In genomic region chr3:69062764-69063163, GRCm38 (mm10) we compare ENCODE assay signal across 13 mouse cellular contexts.
"Had no signal": no experiment of that assay in that cellular context is flagged by ENCODE, and none has a peak within 500 bp of the region (broad histone marks: within the 10 kb centered on the region; RNA-seq: fewer than 3 reads in every experiment).

No protein-coding gene starts in this region.

- H3K9me3 ChIP-seq: limb, embryonic 12.5 days; midbrain, embryonic 10.5 days; neural tube, embryonic 15.5 days; stomach, embryonic 15.5 days had no signal

- H3K4me3 ChIP-seq: layer of hippocampus, adult 2 months; limb, embryonic 12.5 days; midbrain, embryonic 10.5 days; myocyte; neural tube, embryonic 15.5 days; stomach, embryonic 15.5 days had no signal

- H3K9ac ChIP-seq: limb, embryonic 12.5 days; neural tube, embryonic 15.5 days; stomach, embryonic 15.5 days had no signal

- DNase-seq: kidney, adult 11 months; kidney, postnatal 10 days; kidney, postnatal 4 days; lung, adult 18-20 months; midbrain, embryonic 14.5 days; right cerebral cortex, adult 18-20 months; right cerebral cortex, postnatal 25 days had no signal

- H3K36me3 ChIP-seq: limb, embryonic 12.5 days; midbrain, embryonic 10.5 days; neural tube, embryonic 15.5 days; stomach, embryonic 15.5 days had no signal

- H3K27me3 ChIP-seq: limb, embryonic 12.5 days; neural tube, embryonic 15.5 days; stomach, embryonic 15.5 days had no signal

- H3K27ac ChIP-seq: layer of hippocampus, adult 2 months; limb, embryonic 12.5 days; midbrain, embryonic 10.5 days; neural tube, embryonic 15.5 days; stomach, embryonic 15.5 days had no signal

- H3K4me2 ChIP-seq: limb, embryonic 12.5 days; neural tube, embryonic 15.5 days; stomach, embryonic 15.5 days had no signal

- H3K4me1 ChIP-seq: limb, embryonic 12.5 days; midbrain, embryonic 10.5 days; neural tube, embryonic 15.5 days; stomach, embryonic 15.5 days had no signal
